Mouse (Mus musculus) testis, adult 2 months (tissue): ENCODE measurements at regions not wholly inside any gene's neighbourhood (a gene's known extent, or its start where the extent isn't known, plus 50 kb on each side); places are given as distances from the start of the nearest gene placed in this dataset.

Source experiments
- CTCF ChIP-seq: fragments of 200-500 bp; IDR thresholded peaks from 2 replicates; pipeline ENCODE4 v1.5.1; 2012; ENCODE audit warnings: low read depth, mild to moderate bottlenecking, inconsistent platforms, low read length, moderate library complexity; ENCODE audit not compliant: control insufficient read depth, insufficient read depth, insufficient replicate concordance
- POLR2A ChIP-seq: fragments of 200-500 bp; IDR thresholded peaks from 2 replicates; pipeline ENCODE4 v1.6.1; 2012; ENCODE audit warnings: low read depth, mild to moderate bottlenecking, inconsistent platforms, low read length, moderate library complexity; ENCODE audit not compliant: control insufficient read depth

- no peak for TF ChIP-seq CTCF
- TF ChIP-seq POLR2A: no peak
Measured at GRCm38 (mm10) chr2:169133855-169134254, 178.5 kb upstream of the Zfp64 start.
